Mouse (Mus musculus) cerebellum, postnatal 4 days (tissue): ENCODE data around the gene Itgb6.

Source experiments
- DNase-seq, 2 experiments: peaks; one replicate each; pipeline ENCODE4 v3.0.0; 2022; ENCODE audit warnings: low spot score in 2 of 2, mixed read lengths in 1 of 2

Itgb6 gene

GRCm38 (mm10) chr2:60722514-60722913 is at the start of gene Itgb6:
Itgb6 (minus strand) TSS chr2:60722643.
- no peak for DNase-seq

GRCm38 (mm10) chr2:60766420-60766819 is 44.0 kb upstream of the Itgb6 start:
- no peak for DNase-seq

- DNase-seq = peak in 1 of 2 experiments; percentile 11
Measured at GRCm38 (mm10) chr2:60756218-60756617, 33.8 kb upstream of the Itgb6 start.

GRCm38 (mm10) chr2:60755101-60755500 is 32.7 kb upstream of the Itgb6 start:
- no peak for DNase-seq

GRCm38 (mm10) chr2:60751274-60751673 is 28.8 kb upstream of the Itgb6 start:
- no peak for DNase-seq

DNA sequence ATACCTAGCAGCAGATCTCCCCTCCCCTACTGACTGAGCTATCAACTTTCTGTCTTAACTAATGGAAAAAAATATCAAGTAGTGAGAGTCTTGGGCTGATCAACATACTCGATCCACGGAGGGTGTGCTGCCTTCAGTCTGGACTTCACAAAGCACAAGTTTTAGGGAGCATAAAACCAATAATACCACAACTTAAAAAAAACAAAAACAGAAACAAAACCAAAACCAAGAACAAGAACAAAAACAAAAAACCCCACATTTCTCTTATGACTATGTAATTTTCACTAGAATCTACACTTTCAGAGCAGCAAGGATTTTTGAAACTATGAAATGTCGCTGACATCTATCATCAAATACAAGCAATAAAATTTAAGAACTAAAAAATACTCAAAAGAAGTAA is 28.1 kb upstream of the Itgb6 start:
- DNase-seq = no peak

DNA sequence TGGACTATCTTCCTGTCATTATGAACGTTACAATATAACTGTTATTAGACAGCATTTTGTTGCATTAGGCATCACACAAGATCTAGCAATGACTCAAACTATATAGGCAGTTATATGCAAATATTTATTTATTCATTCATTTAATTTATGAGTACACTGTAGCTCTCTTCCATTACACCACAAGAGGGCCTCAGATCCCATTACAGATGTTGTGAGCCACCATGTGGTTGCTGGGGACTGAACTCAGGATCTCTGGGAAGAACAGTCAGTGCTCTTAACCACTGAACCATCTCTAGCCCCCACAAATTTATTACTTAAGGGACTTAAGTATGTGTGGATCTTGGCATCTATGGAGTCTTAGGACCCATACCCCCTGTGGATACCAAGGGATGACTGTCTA is 26.1 kb upstream of the Itgb6 start:
- no peak for DNase-seq

GRCm38 (mm10) chr2:60747590-60747989 is 25.1 kb upstream of the Itgb6 start:
- no peak for DNase-seq

GRCm38 (mm10) chr2:60744674-60745073 is 22.2 kb upstream of the Itgb6 start:
- DNase-seq = no peak

DNA sequence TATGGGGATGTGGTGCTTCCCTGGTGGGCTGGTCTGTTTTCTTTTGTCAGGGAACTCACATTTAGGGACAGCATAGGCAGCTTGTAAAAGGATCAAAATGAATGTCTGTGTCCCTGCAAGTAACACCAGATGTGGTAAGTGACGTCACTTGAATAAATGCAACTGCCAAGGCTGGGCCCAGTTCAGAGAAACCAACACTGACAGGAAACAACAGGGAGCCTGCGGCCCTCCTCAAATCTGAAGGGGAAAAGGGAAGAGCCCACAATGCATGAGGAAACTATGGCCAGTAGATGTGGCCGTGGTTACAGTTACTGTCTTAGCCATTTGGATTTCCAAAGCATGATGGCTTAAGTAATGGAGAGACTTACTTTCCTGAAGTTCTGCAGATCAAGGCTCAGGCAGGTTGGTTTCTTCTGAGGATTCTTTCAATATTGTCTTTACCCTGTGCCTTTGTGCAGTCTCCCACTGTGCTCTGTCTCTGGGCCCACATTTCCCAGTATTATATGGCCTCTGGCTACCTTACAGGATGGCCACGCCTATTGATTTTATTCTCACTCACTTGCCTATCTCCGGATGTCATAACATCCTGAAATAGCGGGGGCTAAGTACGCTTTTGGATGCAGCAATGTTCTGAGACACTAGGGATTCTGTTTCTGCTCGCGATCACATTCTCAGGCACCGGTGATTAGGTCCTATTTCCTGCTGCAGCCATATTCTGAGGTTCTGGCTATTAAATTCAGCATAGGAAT is 17.1 kb upstream of the Itgb6 start:
- DNase-seq = no peak

- DNase-seq = no peak
Measured at GRCm38 (mm10) chr2:60730929-60731328, 8.5 kb upstream of the Itgb6 start.

- DNase-seq = peak in 1 of 2 experiments; percentile 42
Measured at GRCm38 (mm10) chr2:60730024-60730423, 7.6 kb upstream of the Itgb6 start.

- no peak for DNase-seq
Measured at GRCm38 (mm10) chr2:60728902-60729585, 6.6 kb upstream of the Itgb6 start.

DNA sequence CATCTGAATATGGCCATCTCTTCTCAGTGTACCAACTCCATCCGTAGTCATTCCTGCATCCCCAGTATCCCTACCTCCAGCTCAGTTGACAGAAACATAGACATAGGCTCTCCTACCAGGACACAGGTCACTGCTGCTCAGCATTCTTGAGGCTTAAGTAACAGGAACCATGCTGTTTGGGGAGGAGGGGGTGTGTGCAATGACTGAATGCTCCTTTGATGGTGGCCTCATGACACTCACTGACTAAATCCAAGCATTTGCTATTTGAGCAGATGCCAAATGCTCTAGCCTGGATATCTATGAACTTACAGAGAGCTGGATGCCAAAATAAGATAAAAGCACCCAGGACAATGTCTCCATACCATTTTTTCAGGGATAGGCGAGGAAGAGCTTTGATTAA is 2.2 kb upstream of the Itgb6 start:
- no peak for DNase-seq

DNA sequence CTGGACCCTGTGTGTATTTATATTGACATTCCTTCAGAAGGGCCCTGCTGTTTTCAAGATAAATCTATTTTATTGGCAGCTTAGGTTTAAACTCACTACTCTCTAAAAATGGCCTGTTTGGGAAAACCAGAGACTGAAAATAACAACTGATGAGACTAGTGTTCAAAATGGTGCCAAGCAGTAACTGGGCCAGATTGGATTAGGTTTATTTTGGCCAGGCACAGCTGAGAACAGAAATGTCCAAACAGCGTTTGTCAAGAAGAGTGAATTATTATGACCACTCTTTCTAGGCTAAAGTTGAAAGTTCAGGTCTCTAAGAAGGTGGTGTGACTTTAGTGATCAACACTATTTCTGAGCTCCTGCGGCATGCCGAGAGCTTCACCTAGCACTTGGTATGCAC is 524 bp upstream of the Itgb6 start:
- no peak for DNase-seq

GRCm38 (mm10) chr2:60720906-60721305 is 1.5 kb downstream of the Itgb6 start:
- DNase-seq = peak in 1 of 2 experiments; percentile 35

DNA sequence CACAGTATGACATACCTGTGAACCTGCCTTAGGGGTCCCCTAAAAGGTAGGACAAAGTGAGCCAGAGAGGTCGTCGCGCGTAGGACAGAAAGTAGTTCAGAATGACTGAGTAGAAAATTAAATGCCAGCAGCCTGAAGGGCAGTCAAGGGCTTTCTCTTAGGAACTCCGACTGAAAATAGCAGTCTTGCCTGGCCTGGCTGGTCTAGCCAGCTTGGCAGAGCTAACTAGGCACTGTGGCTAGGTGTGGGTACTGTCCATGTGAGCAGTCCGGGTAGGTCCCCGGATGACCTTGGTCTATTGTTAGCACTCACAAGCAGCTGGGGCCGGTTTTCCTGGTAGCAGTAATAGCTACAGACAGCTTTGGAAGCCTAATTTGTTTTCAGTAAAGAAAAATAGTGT is 2.2 kb downstream of the Itgb6 start:
- no peak for DNase-seq

- DNase-seq = peak in 1 of 2 experiments; percentile 51
Measured at GRCm38 (mm10) chr2:60717348-60717747, 5.1 kb downstream of the Itgb6 start.

DNA sequence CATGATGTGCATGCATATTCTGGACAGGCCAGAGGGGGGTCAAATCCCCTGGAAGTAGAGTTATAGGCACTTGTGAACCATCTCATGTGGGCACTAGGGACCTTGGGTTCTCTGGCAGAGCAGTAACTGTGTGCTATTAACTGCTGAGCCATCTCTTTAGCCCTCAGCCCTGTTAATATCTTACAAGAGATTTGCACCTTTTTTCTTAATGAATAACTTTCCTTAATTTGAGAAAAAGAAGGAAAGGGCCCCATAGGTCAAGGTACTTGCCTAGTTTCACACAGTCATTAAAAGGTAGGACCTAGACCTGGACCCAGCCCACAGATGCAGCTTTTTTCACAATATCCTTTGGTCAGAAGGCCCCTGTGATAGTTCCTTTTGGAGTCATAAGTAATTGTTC is 5.9 kb downstream of the Itgb6 start:
- no peak for DNase-seq

- no peak for DNase-seq
Measured at GRCm38 (mm10) chr2:60715771-60716170, 6.7 kb downstream of the Itgb6 start.

GRCm38 (mm10) chr2:60714971-60715502 is 7.4 kb downstream of the Itgb6 start:
- DNase-seq = no peak

DNA sequence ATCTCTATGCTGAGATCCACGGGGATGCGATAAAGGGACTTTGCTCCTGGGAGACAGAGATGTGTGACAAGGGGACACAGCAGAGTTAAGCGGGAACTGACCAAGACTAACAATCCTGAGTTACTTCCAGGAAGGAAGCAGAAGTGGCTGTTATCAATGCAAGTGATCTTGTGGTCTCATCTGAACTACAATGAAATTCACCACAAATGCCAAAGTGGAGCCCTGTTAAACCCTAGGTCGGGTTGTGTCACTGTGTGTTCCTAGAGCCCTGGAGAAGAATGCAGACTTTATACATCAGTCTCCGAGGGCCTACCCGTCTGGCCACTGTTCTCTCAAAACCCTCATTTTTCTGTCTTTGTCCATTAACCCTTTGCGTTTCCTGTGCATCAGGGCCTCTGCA is 8.0 kb downstream of the Itgb6 start:
- no peak for DNase-seq

GRCm38 (mm10) chr2:60713857-60714256 is 8.6 kb downstream of the Itgb6 start:
- no peak for DNase-seq
